Mouse (Mus musculus) heart, adult 2 months (tissue): ENCODE results near the gene Eef1b2.

Experiments used
- CTCF ChIP-seq: fragments of 200-600 bp; IDR thresholded peaks from 2 replicates; pipeline ENCODE4 v1.8.1; 2022; ENCODE audit warnings: antibody characterized with exemption, mild to moderate bottlenecking, moderate library complexity
- EP300 ChIP-seq: fragments of 200-500 bp; IDR thresholded peaks from 2 replicates; pipeline ENCODE4 v1.6.1; 2011; ENCODE audit warnings: low read depth, low read length, control low read depth; ENCODE audit not compliant: insufficient read depth

- TF ChIP-seq CTCF: no peak
- TF ChIP-seq EP300: no peak
Observed at GRCm38 (mm10) chr1:63137971-63138370, 38.7 kb upstream of the Eef1b2 start.
